Mouse (Mus musculus): ENCODE data around the gene Ice2.
A peak's percentile ranks its signal among the peaks of the same experiment; 100 is the strongest.

Ice2 gene

DNA sequence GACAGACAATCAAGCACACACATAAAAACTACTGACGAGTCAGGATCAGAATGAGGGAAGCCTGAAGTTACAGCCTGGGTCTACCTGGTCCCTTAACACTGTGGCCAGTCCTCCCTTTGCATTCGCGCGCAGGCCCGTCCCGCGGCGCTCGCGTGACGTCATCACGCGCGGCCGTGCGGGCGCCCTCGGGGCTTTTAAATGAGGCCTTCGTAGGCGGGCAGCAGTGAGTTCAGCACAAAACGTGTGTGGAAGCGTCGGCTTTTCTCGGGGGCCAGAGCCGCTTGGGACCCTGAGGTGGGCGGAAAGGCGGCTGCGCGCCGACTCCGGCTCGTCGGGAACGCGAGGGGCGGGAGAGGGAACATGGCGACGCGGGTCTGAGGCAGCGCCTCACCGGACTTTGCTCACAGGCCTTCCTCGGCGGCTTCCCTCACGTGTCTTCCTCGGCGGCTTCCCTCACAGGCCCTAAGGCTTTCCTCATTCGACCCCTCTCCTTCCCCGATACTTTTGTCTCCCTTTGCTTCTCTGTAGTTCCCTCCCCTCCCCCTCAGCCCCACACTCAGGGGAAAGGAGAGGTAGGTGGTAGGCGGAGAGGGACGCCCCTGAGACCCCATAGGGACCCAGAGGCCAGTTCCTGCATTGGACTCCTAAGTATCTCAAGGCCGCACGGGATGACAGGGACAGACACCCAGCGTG, at the start of gene Ice2:
Ice2 (plus strand) TSS at position 147 of the 693 bp plus-strand sequence.
- DNase-seq: peak; percentile 78 to 80

DNA sequence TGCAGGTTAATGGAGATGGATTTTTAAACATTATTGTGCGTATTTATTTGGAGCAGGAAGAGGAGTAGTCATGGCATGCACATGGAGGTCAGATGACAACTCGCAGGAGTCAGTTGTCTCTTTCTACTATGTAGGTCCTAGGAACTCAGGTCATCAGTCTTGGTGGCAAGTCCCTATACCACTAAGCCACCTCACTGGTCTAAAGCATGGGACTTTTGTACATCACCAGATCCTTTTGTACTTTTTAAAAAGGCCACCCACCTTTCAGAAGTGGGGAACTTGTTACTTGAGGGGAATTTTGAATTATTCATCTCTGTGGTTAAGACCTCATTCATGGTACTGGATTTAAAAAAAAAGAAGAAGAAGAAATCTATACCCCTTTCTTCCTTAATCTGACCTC, 48.2 kb upstream of the Ice2 start:
- no peak for DNase-seq

DNA sequence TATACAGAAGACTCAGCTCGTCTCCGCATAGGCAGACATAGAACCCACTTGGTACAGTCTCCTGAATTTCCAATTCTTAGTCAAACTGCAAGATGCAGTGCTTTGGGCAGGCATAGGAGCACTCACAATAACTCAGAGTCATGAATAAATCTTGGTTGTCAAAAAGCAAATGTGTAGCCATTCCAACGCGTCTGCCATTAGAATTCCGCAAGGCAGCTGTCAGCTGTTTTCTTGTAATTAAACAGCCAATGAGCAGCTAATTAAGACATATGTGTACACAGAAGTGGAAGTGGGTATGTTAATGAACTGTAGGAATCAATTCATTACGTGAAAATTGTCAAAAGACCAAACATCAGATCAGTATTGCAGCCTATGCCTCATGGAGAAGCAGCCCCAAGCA, 43.5 kb upstream of the Ice2 start:
- no peak for DNase-seq

DNA sequence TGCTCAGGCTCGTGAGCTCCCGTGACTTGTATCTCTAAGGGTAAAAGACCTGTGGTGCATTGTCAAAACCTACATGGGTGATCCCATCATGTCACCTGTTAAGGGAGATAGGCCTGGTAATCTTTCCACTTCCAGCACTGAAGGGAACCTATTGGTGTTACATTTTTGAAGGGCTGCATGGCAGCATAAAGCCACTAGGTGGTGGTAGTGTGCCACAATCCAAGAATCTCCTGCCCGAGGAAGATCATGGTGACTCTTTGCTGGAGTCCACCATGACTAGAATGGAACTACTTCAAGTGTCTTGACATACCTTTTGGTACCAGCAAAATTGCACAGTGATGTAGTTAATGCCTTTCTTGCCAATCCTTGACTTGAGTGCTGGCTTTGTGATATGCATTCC, 39.9 kb upstream of the Ice2 start:
- peak; percentile 66 to 73 for DNase-seq

DNA sequence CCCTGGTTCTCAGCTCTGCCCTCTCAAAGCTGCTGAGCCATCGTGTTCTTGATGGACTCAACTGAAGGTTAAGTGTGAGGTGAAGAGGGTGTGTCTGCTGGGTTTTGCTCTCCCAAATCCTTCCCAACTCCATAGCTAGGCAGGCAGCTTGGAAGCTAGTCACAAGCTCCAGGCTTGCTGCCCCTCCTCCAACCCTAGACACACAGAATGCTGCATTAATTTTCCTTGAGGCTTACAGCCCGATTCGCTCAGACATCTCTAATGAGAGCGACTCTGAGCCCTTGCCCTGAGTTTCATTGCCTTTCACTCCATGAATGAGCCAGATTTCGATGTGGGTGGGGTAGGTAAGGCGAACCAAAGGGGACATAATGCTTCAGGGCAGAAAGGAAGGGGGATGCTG, 38.9 kb upstream of the Ice2 start:
- DNase-seq: no peak

DNA sequence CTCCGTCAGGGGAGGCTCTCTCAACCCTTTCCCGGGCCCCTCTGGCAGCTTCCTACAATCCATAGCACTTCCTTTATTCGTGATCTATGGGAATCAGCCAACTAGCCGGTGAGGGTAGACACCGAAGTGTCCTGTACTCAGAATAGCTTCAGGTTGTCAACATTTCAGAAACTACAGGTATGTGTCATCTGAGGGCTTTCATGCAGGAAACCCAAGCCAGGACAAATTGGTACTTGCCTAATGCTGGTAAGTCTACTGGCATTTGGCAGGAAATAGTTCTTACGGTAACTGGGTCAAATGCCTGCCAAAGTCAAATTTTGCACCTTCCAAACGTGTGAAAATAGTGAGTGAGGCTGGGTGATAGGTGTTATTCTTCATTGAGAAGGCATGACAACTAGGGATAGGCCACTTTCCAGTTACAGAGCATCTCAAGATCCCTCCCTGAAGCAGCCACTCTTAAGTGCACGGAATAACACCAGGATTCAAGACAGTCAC, 35.7 kb upstream of the Ice2 start:
- no peak for DNase-seq

DNA sequence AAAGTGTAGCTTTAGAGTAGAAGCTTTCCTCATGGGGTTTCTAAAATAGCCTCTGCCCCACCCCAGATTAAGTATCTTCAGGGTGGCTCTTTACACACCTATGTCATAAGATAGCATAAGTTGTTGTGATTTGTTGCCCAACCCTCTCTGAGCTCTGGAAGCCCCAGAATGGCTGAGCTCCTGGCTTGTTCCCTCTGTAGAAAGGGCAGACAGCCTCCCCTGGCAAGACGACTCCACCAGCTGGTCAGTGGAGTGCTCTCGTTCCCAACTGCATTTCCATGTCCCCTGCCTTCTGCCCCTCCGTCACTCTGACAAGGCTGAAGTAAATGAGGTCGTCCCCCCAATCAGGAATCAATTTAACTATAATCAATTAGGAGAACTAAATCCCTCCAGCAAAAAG, 34.9 kb upstream of the Ice2 start:
- DNase-seq: peak; percentile 45 to 47

DNA sequence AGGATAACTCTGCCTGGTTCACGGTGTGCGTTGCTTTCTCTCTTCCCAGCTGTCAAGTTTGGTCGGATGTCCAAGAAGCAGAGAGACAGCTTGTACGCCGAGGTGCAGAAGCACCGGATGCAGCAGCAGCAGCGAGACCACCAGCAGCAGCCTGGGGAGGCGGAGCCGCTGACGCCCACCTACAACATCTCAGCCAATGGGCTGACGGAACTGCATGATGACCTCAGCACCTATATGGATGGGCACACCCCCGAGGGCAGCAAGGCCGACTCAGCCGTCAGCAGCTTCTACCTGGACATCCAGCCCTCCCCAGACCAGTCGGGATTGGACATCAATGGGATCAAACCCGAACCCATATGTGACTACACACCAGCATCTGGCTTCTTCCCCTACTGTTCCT, 33.6 kb upstream of the Ice2 start:
- no peak for DNase-seq

DNA sequence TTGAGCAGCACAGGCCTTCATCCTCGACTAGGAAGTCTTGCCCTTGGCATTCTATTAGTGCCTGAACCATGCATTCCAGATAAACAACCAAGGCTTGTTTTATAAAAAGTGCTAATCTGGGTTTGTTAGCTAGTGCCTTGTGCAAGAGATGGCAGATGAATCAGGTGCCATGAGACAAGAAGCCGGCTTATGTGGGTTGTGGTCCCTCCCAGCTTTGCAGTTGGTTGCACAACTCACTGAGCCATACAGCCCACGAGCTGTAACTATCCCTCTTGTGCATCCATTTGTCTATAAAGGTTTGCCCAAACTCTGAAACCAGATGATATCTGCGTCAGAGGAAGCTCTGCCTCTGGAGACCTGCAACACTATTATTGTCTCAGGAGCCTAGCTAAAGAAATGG, 30.7 kb upstream of the Ice2 start:
- DNase-seq: no peak

DNA sequence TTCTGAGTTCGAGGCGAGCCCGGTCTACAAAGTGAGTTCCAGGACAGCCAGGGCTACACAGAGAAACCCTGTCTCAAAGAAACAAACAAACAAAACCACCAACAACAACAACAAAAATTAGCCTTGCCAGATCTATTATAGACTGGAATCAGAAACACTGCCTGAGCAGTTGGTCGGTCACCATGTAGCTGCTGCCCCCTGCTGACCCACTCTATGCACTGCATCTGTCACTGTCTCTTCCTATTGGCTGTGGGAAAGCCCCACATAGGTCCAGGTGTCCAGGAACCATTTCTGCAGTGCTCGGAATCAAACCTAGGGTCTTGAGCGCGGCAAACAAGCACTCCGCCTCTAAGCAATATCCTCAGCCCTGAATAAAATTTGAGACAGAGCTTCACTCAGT, 29.6 kb upstream of the Ice2 start:
- peak; percentile 86 for DNase-seq

DNA sequence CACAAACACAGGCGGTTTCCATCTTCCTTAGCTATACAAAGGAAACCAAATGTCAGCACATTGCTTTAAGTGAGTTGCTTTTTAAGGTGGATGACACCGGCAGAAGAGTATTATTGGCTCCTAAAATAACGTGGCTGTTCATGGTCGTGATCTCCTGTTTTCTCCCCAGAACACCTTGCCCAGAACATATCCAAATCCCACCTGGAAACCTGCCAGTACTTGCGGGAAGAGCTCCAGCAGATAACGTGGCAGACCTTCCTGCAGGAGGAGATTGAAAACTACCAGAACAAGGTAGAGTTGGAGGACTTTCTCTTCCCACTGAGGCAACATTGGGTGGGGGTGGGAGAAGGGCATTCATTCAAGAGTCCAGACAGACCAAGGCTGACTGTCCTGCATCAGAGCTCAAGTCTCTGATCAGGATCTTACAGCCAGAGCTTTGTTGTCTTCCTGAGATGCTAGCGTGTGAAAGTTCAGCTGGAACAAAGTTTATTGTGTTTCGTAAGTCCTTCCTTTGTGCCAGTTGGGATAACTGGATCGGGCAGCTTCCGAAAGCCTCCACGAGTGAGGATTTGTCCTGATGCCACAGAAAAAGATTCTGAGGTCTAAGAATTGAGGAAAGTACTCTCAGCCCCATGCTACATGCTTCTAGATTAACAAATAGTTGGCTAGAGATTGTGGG, 26.5 kb upstream of the Ice2 start:
- DNase-seq: peak; percentile 50 to 62

DNA sequence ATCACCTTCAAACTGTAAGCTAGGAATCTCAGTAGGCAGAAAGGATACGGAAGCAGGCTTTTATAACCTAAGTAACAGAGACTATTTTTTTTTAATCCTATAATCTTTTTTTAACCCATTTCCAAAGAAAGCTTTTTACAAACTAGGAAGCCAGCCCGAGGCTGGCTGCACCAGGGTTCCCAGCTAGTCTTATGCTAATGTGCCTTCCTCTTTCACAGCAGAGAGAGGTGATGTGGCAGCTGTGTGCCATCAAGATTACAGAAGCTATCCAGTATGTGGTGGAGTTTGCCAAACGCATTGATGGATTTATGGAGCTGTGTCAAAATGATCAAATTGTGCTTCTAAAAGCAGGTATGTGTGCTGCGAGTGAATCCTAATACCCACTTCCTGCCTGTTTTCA, 24.8 kb upstream of the Ice2 start:
- DNase-seq: no peak

DNA sequence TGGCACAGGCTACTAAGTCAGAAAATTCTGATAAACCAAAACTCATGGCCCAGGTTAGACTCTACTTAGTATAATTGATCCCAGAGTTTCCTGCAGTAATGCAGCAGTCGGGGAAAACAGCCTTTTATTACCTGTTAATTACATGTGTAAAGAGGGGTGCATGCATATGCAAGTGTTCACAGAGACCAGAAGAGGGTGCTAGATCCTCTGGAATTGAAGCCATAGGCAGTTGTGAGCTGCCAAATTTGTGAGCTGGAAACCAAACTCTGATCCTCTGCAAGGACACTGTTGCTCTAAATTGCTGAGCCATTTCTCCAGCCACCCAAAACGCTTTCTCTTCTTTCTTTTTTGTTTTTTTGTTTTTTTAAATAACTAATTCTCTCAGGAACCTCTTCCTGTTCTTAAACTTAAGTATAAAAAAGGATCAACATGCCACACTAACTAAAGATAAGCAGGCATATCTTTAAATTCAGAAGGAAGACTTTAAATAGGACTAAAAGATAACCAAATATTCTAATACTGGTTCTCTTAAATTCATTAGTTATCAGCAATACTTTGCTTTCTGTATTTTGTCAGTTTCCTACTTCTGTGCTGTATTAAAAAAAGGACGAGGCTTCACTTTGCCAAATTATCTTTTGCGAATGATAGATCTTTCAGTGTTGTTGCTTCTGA, 20.6 kb upstream of the Ice2 start:
- no peak for DNase-seq

DNA sequence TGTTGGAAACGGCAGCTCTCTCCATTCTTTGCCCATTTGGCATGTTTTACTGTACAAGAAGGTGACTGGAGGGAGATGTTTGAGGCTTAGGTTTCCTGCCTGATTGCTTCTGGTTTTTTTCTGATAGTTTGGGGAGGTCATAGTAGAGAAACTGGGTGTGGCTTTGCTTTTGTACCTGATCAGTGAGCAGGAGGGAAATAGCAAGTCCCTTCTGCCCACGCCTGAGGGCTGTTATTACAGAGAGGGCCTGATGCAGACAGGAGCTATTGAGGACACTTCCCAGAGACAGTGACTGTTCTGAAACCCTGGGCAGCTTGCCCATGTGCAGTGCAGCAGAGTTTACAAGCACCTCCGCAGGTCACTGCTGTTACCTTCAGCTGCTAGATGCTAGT, 20.1 kb upstream of the Ice2 start:
- DNase-seq: no peak

DNA sequence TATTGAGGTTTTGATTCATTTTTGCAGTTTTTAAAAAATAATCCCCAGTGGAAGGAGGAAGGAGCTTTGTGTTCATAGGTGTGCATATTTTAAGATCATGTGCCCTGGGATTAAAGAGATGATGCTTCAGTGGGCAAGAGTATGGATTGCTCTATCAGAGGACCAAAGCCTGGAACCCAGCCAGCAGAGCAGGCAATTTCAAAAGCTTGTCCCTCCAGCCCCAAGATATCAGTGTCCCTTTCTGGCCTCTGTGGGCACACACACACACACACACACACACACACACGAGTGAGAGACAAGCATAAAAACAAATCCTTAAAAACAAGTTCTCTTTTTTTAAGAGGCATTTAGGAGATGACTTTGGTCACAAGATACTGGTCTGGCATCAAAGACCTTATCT, 17.2 kb upstream of the Ice2 start:
- DNase-seq: no peak

DNA sequence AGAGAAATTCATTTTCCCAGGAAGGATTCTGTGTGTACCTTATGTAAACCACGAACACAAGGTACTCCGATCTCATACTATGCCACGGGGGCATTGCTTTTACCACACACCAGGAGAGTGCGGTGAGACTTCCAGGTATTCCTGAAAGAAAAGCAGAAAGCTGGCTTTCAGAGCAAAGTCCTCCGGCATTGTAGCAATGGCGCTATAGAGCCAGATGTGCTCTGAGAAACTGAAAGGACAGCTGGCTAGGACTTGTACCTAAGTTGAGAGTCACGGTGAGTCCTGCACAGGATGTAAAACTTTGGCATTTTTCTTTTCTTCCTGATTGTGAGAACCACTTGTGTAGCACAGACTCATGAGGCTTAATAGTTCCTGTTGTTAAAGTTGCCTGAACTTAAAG, 16.0 kb upstream of the Ice2 start:
- DNase-seq: peak in 1 of 2 experiments; percentile 0

DNA sequence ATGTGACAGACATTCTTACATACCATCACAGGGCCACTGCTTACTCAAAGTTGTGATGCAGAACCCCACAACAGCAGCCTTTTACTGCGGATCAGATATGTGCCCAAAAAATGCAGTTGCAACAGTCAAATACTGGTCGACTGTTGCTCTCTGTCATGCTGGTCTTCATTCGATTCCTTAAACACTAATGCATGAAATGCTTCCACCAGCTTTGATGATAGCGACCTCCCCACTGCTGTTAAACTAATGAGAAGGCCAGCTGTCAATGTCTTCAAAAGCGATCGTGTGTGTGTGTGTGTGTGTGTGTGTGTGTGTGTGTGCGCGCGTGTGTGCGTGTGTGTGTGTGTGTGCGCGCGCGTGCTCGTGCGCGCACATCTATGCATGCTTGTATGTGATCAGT, 13.2 kb upstream of the Ice2 start:
- DNase-seq: peak in 1 of 2 experiments; percentile 1

DNA sequence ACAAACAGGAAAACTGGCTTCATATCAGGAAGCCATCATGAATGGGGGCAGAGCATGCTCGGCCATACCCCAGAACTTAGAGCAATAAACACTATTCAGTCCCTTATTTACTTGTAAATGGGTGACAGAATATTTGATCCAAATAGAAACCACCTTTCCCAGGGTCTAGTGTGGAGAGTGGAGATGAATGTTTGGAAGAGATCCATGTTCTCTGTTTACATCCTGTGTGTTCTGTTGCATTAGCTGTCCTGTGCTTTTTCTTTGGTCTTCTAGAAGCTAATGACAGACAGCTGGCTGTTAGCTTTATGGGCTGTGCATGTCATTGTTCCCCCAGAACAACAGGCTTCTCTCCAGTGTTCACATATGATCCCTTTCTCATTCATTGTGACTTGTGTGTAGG, 12.8 kb upstream of the Ice2 start:
- peak in 1 of 2 experiments; percentile 0 for DNase-seq

DNA sequence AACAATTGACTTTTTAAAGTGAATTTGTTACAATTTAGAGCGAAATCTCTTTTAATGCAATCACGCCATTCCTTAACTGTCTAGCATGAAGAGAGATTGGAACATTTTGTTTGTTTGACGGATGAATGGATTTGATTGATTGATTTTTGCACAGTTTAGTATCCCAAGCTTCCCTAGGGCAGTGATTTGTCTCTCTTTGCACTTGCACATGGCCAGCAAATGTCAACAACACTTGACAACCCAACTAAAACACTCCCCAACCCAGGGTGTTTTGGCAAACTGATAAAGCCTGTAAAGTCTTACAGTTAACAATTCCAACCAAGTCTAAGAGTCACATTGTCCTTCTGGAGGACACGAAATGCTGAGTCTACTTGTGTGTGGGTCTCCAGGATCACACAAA, 10.4 kb upstream of the Ice2 start:
- DNase-seq: no peak

DNA sequence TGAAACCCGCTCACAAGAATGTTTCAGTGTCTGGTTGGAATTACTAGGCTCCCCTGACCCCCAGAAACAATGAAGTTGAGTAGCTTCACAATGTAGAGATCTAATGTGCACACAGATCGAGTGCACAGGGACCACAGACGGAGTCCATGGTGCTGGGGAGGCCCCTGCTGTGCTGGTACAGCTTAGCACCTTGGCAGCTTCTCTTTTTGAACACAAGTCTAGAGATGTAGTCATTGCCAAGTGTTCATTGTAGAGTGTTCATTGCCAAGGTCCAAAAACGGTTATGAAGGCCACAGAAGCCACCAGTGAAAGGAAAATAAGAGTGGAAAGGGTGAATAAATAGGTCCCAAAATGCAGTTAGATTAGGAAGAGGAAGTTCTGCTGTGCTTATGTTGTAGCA, 7.1 kb upstream of the Ice2 start:
- peak; percentile 33 to 37 for DNase-seq

DNA sequence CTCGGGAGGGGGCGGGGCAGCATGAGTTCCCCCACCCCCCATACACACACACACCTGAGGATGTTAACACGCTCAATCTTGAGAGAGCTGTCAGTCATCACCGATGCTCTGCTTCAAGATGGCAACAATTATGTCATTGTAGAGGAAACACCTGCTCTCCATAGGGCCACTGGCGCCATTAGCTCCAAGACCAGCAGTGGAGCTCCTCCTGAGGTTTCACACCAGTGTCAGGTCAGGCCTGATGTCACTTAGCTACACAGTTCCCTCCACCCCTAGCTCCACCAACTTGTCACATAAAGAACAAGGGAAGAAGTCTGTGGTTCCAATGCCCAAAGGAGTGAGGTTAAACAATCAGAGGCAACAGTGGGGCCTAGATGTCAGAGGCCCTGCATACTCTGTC, 3.5 kb upstream of the Ice2 start:
- no peak for DNase-seq

DNA sequence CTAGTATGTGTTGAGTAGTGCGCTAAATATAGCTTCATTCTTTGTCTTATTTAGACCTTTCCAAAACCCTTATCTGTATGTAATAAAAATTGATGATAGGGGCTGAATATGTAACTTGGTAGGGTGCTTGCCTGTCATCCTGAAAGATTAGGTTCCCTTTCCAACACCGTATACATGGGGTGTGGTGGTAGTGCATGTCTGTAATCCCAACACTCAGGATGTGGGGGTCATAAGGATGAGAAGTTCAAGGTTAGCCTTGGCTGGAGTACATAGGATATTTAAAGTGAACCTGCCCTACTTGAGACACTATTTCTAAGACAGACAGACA, 310 bp upstream of the Ice2 start:
- DNase-seq: no peak

DNA sequence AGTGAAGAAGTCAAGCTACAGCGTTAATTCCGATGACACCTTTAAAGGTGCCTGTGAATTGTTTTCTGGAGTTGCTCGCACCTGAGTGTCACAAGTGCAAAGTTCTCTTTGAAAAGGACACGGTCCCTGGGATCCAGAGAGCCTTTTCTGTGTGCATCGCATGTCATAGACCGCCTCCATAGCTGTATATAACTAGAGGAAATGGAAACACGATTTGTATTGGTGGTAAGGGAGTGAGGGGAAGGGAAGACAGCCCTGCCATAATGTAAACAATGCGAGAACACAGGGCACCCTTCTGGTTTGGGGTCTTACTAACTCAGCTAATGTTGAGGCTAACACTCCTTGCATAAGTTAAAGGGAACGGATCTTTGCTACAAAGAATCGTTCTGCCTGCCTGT, 746 bp downstream of the Ice2 start:
- no peak for DNase-seq

DNA sequence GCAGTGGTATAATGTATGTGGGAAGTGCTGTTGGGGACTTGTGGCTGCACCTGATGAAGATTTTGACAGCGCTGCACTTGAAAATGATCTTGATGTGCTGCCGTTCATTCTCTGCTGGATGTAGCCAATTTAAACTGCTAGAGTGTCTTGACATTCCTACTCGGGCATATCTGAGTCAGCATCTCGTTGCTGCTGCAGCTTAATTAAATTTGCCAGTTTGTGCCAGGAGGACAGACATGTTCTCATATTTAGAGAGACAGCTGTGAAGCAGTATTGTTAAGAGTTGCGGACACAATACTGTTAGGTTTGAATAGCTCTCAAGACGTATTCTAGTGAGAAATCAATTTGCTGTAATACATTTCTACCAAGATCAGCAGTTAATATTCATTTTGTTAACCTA, 7.0 kb downstream of the Ice2 start:
- no peak for DNase-seq
